Mouse (Mus musculus): Measurements from ENCODE around the gene Ilf3. TPM values are rescaled to one million over a fixed set of nuclear protein-coding genes. Genes with fewer than 3 reads are reported as not detected.

Gene Ilf3
- total RNA-seq, 2 experiments from 2014 or later: 17.2 to 19.4 TPM

DNA sequence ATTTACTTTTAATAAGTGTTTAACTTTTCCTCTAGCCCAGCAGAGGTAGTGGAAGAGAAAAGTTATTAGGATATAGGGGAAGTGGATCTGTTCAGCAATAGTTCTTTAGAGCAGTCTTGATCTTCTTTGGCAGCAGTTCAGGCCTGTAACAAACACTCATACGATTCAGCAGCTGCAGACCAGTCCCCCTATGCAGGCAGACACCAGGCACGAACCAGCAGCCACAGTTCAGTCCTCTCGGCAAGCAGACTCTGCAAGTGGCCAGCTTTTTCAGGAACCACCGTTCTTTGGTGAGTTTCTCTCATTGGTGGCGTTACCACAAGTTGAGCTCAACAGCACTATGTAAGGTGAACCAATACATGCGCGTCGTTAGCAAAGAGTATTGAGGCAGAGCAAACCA lies 31.2 kb upstream of the Ilf3 start:
- intact Hi-C loops (cut with DNase I): no loop called here
- no peak for DNase-seq

- intact Hi-C loops (cut with DNase I): no loop called here
- DNase-seq: peak; percentile 54 to 57
Measured at GRCm38 (mm10) chr9:21337652-21338051, 30.0 kb upstream of the Ilf3 start.

DNA sequence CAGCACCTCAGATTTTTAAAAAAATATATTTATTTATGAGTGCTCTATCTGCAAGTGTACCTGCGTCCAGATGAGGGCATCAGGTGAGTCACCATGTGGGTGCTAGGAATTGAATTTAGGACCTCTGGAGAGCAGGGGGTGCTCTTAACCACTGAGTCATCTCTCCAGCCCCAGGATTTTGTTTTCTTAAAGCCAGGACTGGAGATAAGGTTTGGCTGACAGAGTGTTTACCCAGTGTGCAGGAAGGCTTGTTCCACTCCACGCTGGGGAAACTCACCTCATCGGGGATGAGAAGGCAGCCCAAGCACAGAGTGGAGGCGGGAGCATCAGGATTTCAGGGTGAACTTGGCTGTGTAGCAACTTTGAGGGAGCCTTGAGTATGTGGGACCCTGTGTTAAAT lies 27.3 kb upstream of the Ilf3 start:
- intact Hi-C loops (cut with DNase I): no loop called here
- no peak for DNase-seq

DNA sequence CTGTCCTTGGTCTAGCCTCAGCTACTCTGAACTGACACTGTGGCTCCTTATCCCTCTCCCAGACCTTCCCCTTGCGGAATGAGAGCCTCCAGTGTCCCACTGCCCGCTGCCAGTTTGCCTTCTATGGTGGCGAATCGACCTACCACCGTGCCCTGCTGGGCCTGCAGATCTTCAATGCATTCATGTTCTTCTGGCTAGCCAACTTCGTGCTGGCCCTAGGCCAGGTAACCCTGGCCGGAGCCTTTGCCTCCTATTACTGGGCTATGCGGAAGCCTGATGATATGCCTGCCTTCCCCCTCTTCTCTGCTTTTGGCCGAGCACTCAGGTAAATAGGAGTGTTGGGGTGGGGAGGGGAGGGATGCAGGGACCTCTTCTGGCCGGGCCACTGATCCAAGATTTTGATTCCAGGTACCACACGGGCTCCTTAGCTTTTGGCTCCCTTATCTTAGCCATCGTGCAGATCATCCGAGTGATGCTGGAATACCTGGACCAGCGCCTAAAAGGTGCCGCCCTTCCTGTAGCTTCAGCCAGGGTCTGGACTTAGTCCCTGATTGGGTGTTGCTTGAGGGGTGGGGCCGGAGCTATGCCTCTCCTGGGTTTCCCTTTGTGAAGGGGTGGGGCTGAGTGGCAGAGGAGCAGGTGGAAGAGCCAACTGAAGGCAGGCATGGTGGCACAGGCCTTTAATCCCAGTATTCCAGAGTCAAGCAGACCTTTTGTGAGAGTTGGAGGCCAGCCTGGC lies 20.9 kb upstream of the Ilf3 start:
- intact Hi-C loops (cut with DNase I): no loop called here
- DNase-seq: no peak

GRCm38 (mm10) chr9:21348152-21348551 lies 19.5 kb upstream of the Ilf3 start:
- intact Hi-C loops (cut with DNase I): no loop called here
- no peak for DNase-seq

- no peak for DNase-seq
- intact Hi-C loops (cut with DNase I): no loop called here
Measured at GRCm38 (mm10) chr9:21351178-21351577, 16.5 kb upstream of the Ilf3 start.

DNA sequence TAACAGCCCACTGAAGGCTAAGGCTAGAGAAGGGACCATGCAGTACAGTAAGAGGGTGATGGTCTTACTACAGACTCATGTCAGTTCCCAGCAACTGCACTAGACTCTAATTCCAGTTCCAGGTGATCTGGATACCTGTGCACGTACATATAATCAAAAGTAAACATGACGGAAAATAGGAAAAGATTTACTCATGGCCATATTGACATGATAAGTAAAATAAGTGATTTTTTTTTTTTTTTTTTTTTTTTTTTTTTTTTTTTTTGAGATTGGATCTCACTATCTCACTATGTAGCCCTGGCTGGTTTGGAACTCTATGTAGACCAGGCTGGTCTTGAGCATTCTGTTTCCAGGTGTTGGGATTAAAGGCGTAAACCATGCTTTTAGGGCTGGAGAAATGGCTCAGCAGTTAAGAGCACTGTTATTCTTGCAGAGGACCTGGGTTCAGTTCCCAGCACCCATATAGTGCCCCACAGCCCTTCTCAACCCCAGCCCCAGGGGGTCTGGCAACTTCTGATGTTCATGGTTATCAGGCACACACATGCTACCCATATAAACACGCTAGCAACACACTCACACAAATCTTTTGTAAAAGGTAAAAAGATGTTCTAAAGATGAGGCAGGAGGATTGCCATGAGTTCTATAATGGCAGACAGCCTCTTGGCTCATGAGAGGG lies 15.8 kb upstream of the Ilf3 start:
- no peak for DNase-seq
- intact Hi-C loops (cut with DNase I): no loop called here

- intact Hi-C loops (cut with DNase I): no loop called here
- no peak for DNase-seq
Measured at GRCm38 (mm10) chr9:21352463-21353372, 15.0 kb upstream of the Ilf3 start.

DNA sequence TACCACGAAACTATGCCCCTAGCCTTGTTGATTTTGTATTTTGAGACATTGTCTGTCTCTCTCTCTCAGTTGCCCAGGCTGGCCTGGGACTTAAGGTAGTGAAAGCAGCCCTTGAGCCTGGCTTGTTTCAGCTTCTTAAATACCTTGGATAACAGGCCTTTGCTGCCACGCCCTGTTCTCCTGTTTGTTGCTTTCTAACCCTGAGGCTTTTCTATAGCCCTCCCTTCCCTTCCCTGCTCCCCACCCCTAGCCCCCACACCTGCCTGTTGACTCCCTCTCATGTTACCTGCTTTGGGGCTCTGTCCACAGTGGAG lies 14.3 kb upstream of the Ilf3 start:
- intact Hi-C loops (cut with DNase I): no loop called here

DNA sequence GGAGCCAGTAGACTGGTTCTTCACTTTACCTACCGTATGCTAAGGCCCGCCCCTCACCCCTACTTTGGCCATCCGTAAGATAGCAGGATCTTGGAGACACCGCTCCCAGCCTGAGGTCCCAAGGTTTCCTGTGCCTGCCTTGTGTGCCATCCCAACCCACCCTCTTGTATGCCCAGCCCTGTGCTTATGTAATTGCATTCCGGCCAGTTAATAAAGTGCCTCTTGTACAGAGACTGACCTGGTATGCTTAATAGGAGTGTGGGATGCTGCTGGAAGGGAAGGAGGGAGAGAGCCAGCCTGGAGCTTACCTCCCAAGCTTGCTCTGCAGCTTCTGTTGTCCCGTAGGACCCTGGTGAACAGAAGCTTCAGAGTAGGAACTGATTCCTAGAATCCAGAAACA lies 12.9 kb upstream of the Ilf3 start:
- DNase-seq: no peak
- intact Hi-C loops (cut with DNase I): loop anchor here (2.0 kb wide), 1 partner anchor 40 kb away; no protein-coding TSS in a partner anchor

More for the DNA sequence above, 14.3 kb upstream of the Ilf3 start:
- DNase-seq: no peak

DNA sequence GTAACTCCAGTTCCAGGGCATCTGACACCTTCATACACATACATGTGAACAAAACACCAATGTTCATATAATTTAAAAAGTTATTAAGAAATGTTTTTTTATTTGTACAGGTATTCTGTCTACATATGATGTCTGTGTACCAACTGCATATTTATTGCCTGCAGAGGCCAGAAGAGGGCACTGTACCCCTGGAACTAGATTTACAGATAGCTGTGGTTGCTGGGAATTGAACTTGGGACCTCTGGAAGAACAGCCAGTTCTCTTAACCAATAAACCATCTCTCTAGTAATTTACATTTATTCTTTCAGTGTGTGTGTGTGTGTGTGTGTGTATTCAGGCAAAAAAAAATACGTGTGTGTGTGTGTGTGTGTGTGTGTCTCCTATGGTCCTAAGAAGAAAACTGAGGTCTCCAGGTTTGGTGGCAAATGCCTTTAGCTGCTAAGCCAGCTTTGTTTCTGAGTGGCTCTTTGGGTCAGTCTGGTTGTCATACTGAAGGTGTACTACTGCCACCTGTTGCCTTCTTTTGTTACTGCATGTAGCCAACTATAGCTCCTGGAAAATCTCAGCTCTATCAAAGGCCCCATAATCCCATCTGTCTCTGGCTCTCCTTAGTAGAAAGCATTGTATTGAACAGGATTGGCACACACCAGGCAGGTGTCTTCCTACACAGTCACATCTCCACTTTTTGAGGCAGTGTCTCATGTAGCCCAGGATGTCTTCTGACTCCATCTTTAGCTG lies 10.5 kb upstream of the Ilf3 start:
- DNase-seq: peak in 1 of 2 experiments; percentile 51
- intact Hi-C loops (cut with DNase I): no loop called here

GRCm38 (mm10) chr9:21366541-21367220 lies 990 bp upstream of the Ilf3 start:
- intact Hi-C loops (cut with DNase I): loop anchor here (2.0 to 5.0 kb wide), 2 partner anchors 42 to 101 kb away; no protein-coding TSS in a partner anchor
- DNase-seq: peak in 1 of 2 experiments; percentile 47

DNA sequence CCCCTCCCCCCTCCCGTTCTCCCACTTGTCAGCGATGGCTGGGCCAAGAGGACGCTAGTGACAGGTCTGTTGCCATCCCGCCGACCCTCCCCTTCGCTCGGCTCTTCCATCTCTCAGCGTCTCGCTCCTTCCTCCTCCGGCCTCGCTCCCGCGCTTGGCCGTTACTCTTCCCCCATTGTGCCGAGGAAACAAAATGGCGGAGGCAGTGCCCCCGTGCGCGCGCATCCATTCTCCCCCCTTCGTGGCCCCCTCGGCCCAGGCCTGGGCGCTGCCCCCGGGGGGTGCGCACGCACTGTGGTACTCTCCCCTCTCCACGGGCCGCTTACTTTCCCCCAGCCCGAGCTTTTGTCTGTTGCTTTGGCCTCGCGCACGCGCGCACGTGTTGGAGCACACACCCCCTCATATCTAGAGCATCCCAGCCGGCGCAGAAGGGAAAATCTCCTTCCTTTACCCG lies 487 bp downstream of the Ilf3 start:
- peak; percentile 37 to 53 for DNase-seq
- intact Hi-C loops (cut with DNase I): loop anchor here (5.0 kb wide), 1 partner anchor 99 kb away; no protein-coding TSS in a partner anchor

DNA sequence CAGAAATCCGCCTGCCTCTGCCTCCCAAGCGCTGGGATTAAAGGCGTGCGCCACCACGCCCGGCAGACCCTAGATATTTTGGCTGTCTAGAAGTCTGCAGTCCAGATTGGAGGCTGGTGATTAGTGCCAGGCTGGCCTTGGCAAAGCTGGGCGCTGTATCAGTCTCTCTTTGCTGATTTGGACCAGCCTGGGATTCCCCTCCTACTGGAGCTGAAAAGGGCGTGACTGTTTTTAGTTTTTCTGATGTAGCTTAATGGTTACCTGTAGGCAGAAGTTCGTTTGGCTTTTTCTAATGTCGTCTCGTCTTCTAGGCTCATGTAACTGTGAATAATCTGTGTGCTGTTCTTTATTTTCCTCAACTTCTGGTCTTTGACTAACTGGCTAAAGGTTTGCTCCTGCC lies 1.4 kb downstream of the Ilf3 start:
- no peak for DNase-seq
- intact Hi-C loops (cut with DNase I): loop anchor here (5.0 kb wide), 1 partner anchor 98 kb away; no protein-coding TSS in a partner anchor

DNA sequence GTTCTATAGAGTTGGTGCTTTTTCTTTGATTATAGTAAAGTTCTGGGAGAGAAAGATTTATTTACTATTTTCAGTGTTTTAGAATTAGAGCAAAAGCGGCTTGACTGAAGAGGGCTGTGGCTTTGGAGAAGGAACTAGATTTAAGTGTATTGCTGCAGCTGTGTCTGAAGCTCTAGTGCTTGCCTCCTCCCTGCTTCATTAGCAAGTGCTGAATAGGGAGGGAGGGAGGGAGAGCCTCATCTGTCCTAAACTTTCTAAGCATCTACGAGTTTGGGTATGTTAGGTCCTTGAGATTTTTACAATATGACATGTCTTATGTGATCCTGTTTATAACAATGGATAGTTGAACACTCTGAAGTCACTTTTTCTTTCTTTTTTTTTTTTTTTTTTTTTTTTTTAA lies 3.2 kb downstream of the Ilf3 start:
- no peak for DNase-seq
- intact Hi-C loops (cut with DNase I): no loop called here

DNA sequence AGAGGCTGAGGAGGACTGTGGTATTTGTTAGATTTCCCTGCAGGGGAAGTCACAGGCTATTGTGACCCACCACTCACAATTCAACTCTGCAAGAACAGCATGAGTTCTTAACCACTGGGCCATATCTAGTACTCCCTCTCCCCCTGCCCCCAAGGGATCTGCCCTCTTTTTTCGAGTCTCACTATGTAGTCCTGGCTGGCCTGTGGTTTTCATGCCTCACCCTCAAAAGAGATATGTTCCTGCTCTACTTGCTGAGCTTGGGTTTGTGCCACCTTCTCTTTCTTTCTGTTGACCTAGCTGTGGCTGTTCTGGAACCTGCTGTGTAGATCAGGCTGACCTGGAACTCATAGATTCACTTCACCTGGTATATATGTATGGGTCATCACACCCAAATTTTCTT lies 4.8 kb downstream of the Ilf3 start:
- intact Hi-C loops (cut with DNase I): no loop called here
- no peak for DNase-seq

DNA sequence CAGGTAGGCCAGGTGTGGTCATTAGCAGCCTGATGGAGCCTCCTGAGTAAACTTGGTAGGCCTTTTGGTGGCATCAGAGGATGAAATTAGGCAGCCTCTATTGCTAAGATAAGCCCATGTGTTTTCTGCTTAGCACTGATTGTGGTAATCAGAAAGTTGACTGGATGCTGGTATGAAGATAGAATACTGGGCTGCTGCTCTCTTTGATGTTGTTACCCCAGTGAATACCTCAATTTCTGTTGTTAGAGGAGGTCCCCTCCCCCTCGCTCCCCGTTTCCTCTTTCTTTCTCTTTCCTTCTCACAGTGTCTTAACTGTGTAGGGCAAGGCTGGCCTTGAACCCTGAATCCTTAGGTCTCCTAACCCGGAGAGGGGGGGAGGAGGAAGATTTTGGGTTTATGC lies 11.5 kb downstream of the Ilf3 start:
- intact Hi-C loops (cut with DNase I): no loop called here
- no peak for DNase-seq

DNA sequence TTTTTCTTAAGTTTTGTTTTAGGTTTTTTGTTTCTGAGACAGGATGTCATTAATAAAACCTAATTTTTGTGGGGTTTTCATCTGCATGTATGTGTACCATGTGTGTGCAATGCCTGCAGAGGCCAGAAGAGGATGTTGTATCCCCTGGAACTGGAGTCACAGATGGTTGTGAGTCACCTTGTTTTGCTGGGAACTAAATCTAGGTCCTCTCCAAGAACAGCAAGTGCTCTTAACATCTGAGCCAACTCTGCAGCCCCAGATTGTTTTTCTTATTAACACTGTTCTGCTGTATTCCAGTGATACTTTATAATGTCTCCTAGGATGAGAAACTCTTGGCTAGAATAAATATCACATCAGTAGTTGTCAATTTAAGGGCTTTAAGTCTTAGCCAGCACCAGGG lies 13.2 kb downstream of the Ilf3 start:
- intact Hi-C loops (cut with DNase I): no loop called here
- no peak for DNase-seq

DNA sequence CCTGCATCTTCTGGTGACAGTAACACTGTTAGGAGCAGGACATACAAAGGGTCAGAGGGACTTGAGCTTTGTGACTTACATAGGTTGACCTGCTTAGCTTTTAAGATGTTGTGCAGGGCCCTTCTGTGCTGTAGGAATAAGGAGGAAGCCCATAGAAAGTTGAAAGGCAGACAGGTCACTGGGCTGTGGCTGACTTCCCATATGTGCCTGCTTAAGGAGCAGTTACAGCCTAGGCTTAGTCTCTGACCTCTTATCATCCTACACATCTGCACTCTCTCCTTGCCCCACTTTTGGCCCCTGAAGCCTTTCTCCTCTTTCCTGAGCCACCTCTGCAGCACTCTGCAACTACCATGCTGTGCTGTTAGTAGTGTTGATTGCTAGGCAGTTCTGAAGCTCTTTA lies 16.3 kb downstream of the Ilf3 start:
- intact Hi-C loops (cut with DNase I): no loop called here
- DNase-seq: no peak

All from gastrocnemius, postnatal 36 days (tissue).